In the genomic region with DNA sequence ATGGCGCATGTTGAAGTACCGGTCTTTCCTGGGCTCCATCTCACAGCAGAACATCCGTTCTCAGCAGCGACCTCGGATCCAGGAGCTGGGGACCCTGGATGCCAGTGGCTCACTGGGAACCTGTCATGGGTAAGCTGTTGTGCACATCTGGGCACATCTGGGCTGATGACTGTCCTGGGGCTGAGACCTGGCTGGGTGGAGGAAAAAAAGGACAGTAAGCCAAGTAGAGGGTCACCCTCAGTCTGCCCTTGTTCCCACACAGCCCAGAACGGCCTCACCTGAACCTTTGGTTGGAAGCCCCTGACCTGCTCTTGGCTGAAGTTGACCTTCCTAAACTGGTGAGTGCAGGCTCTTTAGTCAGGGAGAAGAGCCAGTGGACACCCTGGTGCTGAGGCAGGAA, we compare ENCODE assay signal across 20 mouse cellular contexts. TPM values are rescaled to one million over a fixed set of nuclear protein-coding genes. Genes with fewer than 3 reads are reported as not detected.
"Had no signal": no experiment of that assay in that cellular context is flagged by ENCODE, and none has a peak within 500 bp of the region (broad histone marks: within the 10 kb centered on the region; RNA-seq: fewer than 3 reads in every experiment).

No protein-coding gene starts in this region.

- DNase-seq: lung, adult 2 months; lung, postnatal 14 days; lung, postnatal 36 days; right cerebral cortex, postnatal 14 days; thymus, adult 2 months; thymus, postnatal 25 days; thymus, postnatal 4 days had no signal

- H3K27ac ChIP-seq: lung, embryonic 15.5 days; macrophage; midbrain, embryonic 13.5 days; midbrain, embryonic 15.5 days; neural tube, embryonic 12.5 days; stomach, embryonic 15.5 days; stomach, postnatal 0 days had no signal

- ATAC-seq: lung, postnatal 0 days; midbrain, embryonic 13.5 days; midbrain, embryonic 15.5 days had no signal

- H3K9me3 ChIP-seq: lung, embryonic 15.5 days; megakaryocyte, embryonic 14.5 days; midbrain, embryonic 13.5 days; midbrain, embryonic 15.5 days; neural tube, embryonic 12.5 days; stomach, embryonic 15.5 days had no signal

- H3K4me3 ChIP-seq: lung, embryonic 15.5 days; megakaryocyte, embryonic 14.5 days; midbrain, embryonic 13.5 days; midbrain, embryonic 15.5 days; neural tube, embryonic 12.5 days; stomach, embryonic 15.5 days had no signal

- H3K9ac ChIP-seq: lung, embryonic 15.5 days; midbrain, embryonic 13.5 days; midbrain, embryonic 15.5 days; neural tube, embryonic 12.5 days; stomach, embryonic 15.5 days had no signal

- H3K4me2 ChIP-seq: lung, embryonic 15.5 days; midbrain, embryonic 11.5 days; midbrain, embryonic 13.5 days; midbrain, embryonic 15.5 days; neural tube, embryonic 12.5 days; stomach, embryonic 15.5 days had no signal

RNA-seq across cellular contexts. Expression of a gene that starts 4.8 kb away (rescaled TPM):
- polyA plus RNA-seq: macrophage; neural tube, embryonic 14.5 days; stomach, embryonic 15.5 days; stomach, postnatal 0 days had no signal

RNA-seq across cellular contexts. Expression of a gene that starts 20.4 kb away (rescaled TPM):
- polyA plus RNA-seq: lung, embryonic 15.5 days; lung, postnatal 0 days; macrophage; midbrain, embryonic 11.5 days; midbrain, embryonic 13.5 days; midbrain, embryonic 15.5 days; neural tube, embryonic 12.5 days; neural tube, embryonic 14.5 days; spleen, adult 2 months; stomach, embryonic 15.5 days; stomach, postnatal 0 days; urinary bladder, adult 2 months had no signal

RNA-seq across cellular contexts. Expression of a gene that starts 21.8 kb away (rescaled TPM):
- polyA plus RNA-seq: lung, adult 2 months; lung, embryonic 15.5 days; lung, postnatal 0 days; macrophage; neural tube, embryonic 12.5 days; neural tube, embryonic 14.5 days; spleen, adult 2 months; stomach, embryonic 15.5 days; stomach, postnatal 0 days; thymus, adult 2 months; urinary bladder, adult 2 months had no signal
